Mouse (Mus musculus): ENCODE data around the gene B020011L13Rik. TPM values are rescaled to one million over a fixed set of nuclear protein-coding genes. Genes with fewer than 3 reads are reported as not detected.
"Not testable (repeated sequence)": the region's sequence is repeated elsewhere in the genome, so short reads cannot be mapped to it uniquely, and the experiment has no call there.

B020011L13Rik gene
- total RNA-seq (2021) = not detected

- DNase-seq (ENCODE audit: extremely low spot score in 1 of 2, low spot score in 2 of 2); intact Hi-C loops (cut with DNase I): not testable (repeated sequence)
These were observed at the start of gene B020011L13Rik for GRCm38 (mm10) chr1:117780833-117781232. Gene B020011L13Rik (plus strand): TSS chr1:117781133.

DNA sequence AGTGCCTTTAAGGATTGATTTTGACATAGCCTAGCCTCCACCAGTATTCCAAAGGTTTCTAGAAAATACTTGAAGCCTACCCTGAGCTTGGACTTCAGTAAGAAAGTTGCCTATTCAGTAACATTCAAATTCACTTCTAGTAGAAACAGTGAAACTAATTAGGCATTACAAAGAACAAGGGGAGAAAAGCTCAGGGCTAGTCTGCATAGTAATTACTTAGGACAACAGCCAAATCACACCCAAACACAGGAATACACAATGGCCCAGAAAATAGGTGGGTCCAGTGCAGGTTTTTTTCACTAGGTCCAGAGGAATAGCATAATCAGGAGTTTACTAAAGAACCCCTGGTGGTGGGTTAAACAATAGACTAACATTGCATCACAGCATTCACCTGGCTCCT, 35.3 kb downstream of the B020011L13Rik start:
- DNase-seq (ENCODE audit: extremely low spot score in 1 of 2, low spot score in 2 of 2); intact Hi-C loops (cut with DNase I): not testable (repeated sequence)

- intact Hi-C loops (cut with DNase I); DNase-seq (ENCODE audit: extremely low spot score in 1 of 2, low spot score in 2 of 2): not testable (repeated sequence)
These were observed 48.8 kb downstream of the B020011L13Rik start, which contains the start of gene Gm28360 for GRCm38 (mm10) chr1:117829781-117830180. Gene Gm28360 (plus strand): TSS chr1:117830081.

DNA sequence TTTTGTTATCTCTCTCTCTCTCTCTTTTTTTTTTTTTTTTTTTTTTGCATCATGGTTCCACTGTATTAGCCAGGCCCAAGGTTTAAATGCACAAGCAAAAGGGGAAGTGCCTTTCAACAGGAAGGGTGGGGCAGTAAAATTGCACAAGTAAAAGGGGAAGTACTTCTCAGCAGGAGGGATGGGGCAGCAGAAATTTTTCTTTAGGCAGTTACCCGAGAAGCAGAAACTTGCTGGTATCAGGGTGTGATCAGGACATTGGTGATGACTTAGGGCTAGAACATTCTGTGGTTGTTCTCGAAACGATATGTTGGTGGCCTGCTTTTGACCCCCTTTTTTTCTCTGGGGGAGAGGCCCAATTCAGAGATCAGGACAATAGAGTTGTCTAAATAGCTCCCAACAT, 70.8 kb downstream of the B020011L13Rik start:
- intact Hi-C loops (cut with DNase I); DNase-seq (ENCODE audit: extremely low spot score in 1 of 2, low spot score in 2 of 2): not testable (repeated sequence)

Other genes starting within 250 kb of the B020011L13Rik start
- gene Gm28363, start 84.0 kb upstream of the B020011L13Rik start, total RNA-seq (2021) = not detected
- gene Gm28360, start 48.9 kb downstream of the B020011L13Rik start, total RNA-seq (2021) = not detected
- not detected for gene Gm28168, start 146.9 kb downstream of the B020011L13Rik start, total RNA-seq (2021)
- gene Gm7145, start 184.8 kb downstream of the B020011L13Rik start, total RNA-seq (2021) = not detected